Mouse (Mus musculus) erythroblast, embryonic 14.5 days (primary cell): Measurements from ENCODE around the gene Maml3. TPM values are rescaled to one million over a fixed set of nuclear protein-coding genes. Genes with fewer than 3 reads are reported as not detected.

Source experiments
- H3K27me3 ChIP-seq: 2 replicates; pipeline ENCODE4 v1.6.1; 2012; ENCODE audit warnings: inconsistent platforms; ENCODE audit not compliant: control insufficient read depth
- H3K36me3 ChIP-seq: 2 replicates; pipeline ENCODE4 v1.6.1; 2012; ENCODE audit warnings: mild to moderate bottlenecking, inconsistent platforms; ENCODE audit not compliant: control insufficient read depth
- H3K4me1 ChIP-seq: 2 replicates; pipeline ENCODE4 v1.6.1; 2012; ENCODE audit warnings: inconsistent platforms; ENCODE audit not compliant: control insufficient read depth
- H3K4me3 ChIP-seq: replicated peaks from 2 replicates; pipeline ENCODE3; 2012; ENCODE audit warnings: moderate library complexity, mild to moderate bottlenecking, inconsistent platforms
- H3K9me3 ChIP-seq: 2 replicates; pipeline ENCODE4 v1.6.1; 2012; ENCODE audit warnings: low read length, inconsistent platforms, mixed read lengths; ENCODE audit not compliant: control insufficient read depth
- GATA1 ChIP-seq: IDR thresholded peaks from 2 replicates; pipeline ENCODE4 v1.6.1; 2012; ENCODE audit warnings: low read length, inconsistent platforms, mixed read lengths
- TAL1 ChIP-seq: IDR thresholded peaks from 3 replicates; pipeline ENCODE4 v1.6.1; 2012; ENCODE audit warnings: low read length, inconsistent platforms, mixed read lengths
- polyA plus RNA-seq: library from polyadenylated mRNA; stranded (reverse); fragments of >175 nt; gene quantifications from 2 replicates; pipeline ENCODE4 v1.2.3, GENCODE M21; 2012

Gene Maml3
- polyA plus RNA-seq, 1 experiment = 0.04 TPM

- Histone ChIP-seq H3K9me3 (no peaks in the 10 kb centered on the region), H3K4me3 (no peak overlapping the region), H3K36me3 (no peaks in the 10 kb centered on the region), H3K27me3 (no peaks in the 10 kb centered on the region), H3K4me1 (no peaks in the 10 kb centered on the region)
- TF ChIP-seq GATA1 (no peak), TAL1 (no peak)
Measured at GRCm38 (mm10) chr3:51974153-51974552, 130.7 kb downstream of the Maml3 start.

- H3K27me3 ChIP-seq = no peaks in the 10 kb centered on the region
- no peak overlapping the region for H3K4me3 ChIP-seq
- H3K4me1 ChIP-seq = no peaks in the 10 kb centered on the region
- no peaks in the 10 kb centered on the region for H3K36me3 ChIP-seq
- no peaks in the 10 kb centered on the region for H3K9me3 ChIP-seq
- TF ChIP-seq GATA1 = no peak
- no peak for TF ChIP-seq TAL1
Measured at GRCm38 (mm10) chr3:51972576-51972975, 132.3 kb downstream of the Maml3 start.

- no peaks in the 10 kb centered on the region for H3K36me3 ChIP-seq
- TF ChIP-seq TAL1 (no peak), GATA1 (no peak)
- no peaks in the 10 kb centered on the region for H3K27me3 ChIP-seq
- H3K9me3 ChIP-seq = no peaks in the 10 kb centered on the region
- H3K4me1 ChIP-seq = no peaks in the 10 kb centered on the region
- no peak overlapping the region for H3K4me3 ChIP-seq
Measured at GRCm38 (mm10) chr3:51970489-51970888, 134.4 kb downstream of the Maml3 start.

GRCm38 (mm10) chr3:51969451-51969850 is 135.4 kb downstream of the Maml3 start:
- Histone ChIP-seq H3K4me1 (no peaks in the 10 kb centered on the region), H3K9me3 (no peaks in the 10 kb centered on the region), H3K4me3 (no peak overlapping the region), H3K36me3 (no peaks in the 10 kb centered on the region), H3K27me3 (no peaks in the 10 kb centered on the region)
- TF ChIP-seq TAL1 (no peak), GATA1 (no peak)

- H3K36me3 ChIP-seq = no peaks in the 10 kb centered on the region
- no peaks in the 10 kb centered on the region for H3K9me3 ChIP-seq
- no peak overlapping the region for H3K4me3 ChIP-seq
- H3K27me3 ChIP-seq = no peaks in the 10 kb centered on the region
- TF ChIP-seq TAL1 (no peak), GATA1 (no peak)
- no peaks in the 10 kb centered on the region for H3K4me1 ChIP-seq
Measured at GRCm38 (mm10) chr3:51965841-51966240, 139.0 kb downstream of the Maml3 start.

GRCm38 (mm10) chr3:51965436-51965835 is 139.4 kb downstream of the Maml3 start:
- no peaks in the 10 kb centered on the region for H3K36me3 ChIP-seq
- no peak for TF ChIP-seq TAL1
- no peak for TF ChIP-seq GATA1

GRCm38 (mm10) chr3:51965008-51965407 is 139.9 kb downstream of the Maml3 start:
- Histone ChIP-seq H3K27me3 (no peaks in the 10 kb centered on the region), H3K4me1 (no peaks in the 10 kb centered on the region), H3K9me3 (no peaks in the 10 kb centered on the region), H3K36me3 (no peaks in the 10 kb centered on the region), H3K4me3 (no peak overlapping the region)
- no peak for TF ChIP-seq TAL1
- TF ChIP-seq GATA1 = no peak

More at GRCm38 (mm10) chr3:51965436-51965835, 139.4 kb downstream of the Maml3 start:
- H3K4me3 ChIP-seq = no peak overlapping the region
- H3K9me3 ChIP-seq = no peaks in the 10 kb centered on the region
- H3K4me1 ChIP-seq = no peaks in the 10 kb centered on the region
- no peaks in the 10 kb centered on the region for H3K27me3 ChIP-seq

GRCm38 (mm10) chr3:51963891-51964593 is 140.8 kb downstream of the Maml3 start:
- no peaks in the 10 kb centered on the region for H3K4me1 ChIP-seq
- H3K4me3 ChIP-seq = no peak overlapping the region
- H3K27me3 ChIP-seq = no peaks in the 10 kb centered on the region
- H3K9me3 ChIP-seq = no peaks in the 10 kb centered on the region
- no peaks in the 10 kb centered on the region for H3K36me3 ChIP-seq
- TF ChIP-seq TAL1 = no peak
- no peak for TF ChIP-seq GATA1

GRCm38 (mm10) chr3:51963151-51963791 is 141.6 kb downstream of the Maml3 start:
- Histone ChIP-seq H3K4me3 (no peak overlapping the region), H3K9me3 (no peaks in the 10 kb centered on the region), H3K27me3 (no peaks in the 10 kb centered on the region), H3K36me3 (no peaks in the 10 kb centered on the region), H3K4me1 (no peaks in the 10 kb centered on the region)
- no peak for TF ChIP-seq TAL1
- no peak for TF ChIP-seq GATA1

- no peaks in the 10 kb centered on the region for H3K36me3 ChIP-seq
Measured at GRCm38 (mm10) chr3:51958751-51959150, 146.1 kb downstream of the Maml3 start.

More at GRCm38 (mm10) chr3:51958751-51959150, 146.1 kb downstream of the Maml3 start:
- Histone ChIP-seq H3K4me3 (no peak overlapping the region), H3K9me3 (no peaks in the 10 kb centered on the region), H3K27me3 (no peaks in the 10 kb centered on the region), H3K4me1 (no peaks in the 10 kb centered on the region)
- TF ChIP-seq GATA1 (no peak), TAL1 (no peak)
